Comparison of ENCODE assay signal across 8 mouse cellular contexts in the genomic region with DNA sequence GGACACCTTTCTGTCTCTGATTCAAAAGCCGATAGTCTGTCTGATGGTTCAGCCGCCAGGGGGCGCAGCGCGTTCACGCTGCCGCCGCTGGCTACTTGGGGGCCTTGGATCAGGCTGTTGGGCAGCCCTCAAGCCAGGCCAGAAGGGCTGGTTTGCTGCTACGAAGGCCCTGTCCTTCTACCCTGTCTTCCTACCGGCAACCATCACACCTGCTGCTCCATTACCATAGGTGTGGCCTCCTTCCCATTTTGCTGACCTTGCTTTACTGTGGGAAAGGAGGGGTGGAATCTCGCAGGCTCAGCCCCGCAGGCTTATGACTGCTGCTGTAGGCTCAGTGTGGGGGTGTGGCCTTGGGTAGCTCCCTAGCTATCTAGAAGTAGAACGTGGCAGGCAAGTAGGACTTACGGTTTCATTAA. TPM values are rescaled to one million over a fixed set of nuclear protein-coding genes. Genes with fewer than 3 reads are reported as not detected.
A peak's percentile ranks its signal among the peaks of the same experiment; 100 is the strongest.
DNase-seq lines count a peak whose midpoint lies in the region; ATAC-seq lines count a peak whose summit lies in the region.

No protein-coding gene starts in this region.

- no peak for ATAC-seq in midbrain, embryonic 16.5 days
- ATAC-seq in frontal cortex, adult (ENCODE audit: low TSS enrichment) = peak; percentile 51
- no peak for ATAC-seq in hindbrain, embryonic 12.5 days (ENCODE audit: low FRiP score)
- ATAC-seq in midbrain, embryonic 11.5 days (ENCODE audit: low FRiP score) = peak; percentile 40; the same call in 1 of the 2 replicates

- H3K4me2 ChIP-seq in midbrain, embryonic 16.5 days (ENCODE audit: low read length) = no peak overlapping the region
- no peak overlapping the region for H3K4me2 ChIP-seq in hindbrain, embryonic 12.5 days (replicated peaks)
- H3K4me2 ChIP-seq in midbrain, embryonic 11.5 days = no peak overlapping the region

- WGBS in midbrain, embryonic 10.5 days = 16% methylated on average over 14 of the region's 14 CpGs
- WGBS in midbrain, embryonic 16.5 days = 14% methylated on average over 14 of the region's 14 CpGs
- WGBS in hindbrain, embryonic 12.5 days = 15% methylated on average over 14 of the region's 14 CpGs
- 15% methylated on average over 14 of the region's 14 CpGs for whole genome bisulfite sequencing in limb, embryonic 10.5 days
- WGBS in midbrain, embryonic 11.5 days = 14% methylated on average over 14 of the region's 14 CpGs

- peak; percentile 81 for DNase-seq in midbrain, embryonic 10.5 days (ENCODE audit: low spot score)
- DNase-seq in cerebellum, adult 9-10 months = peak; percentile 82
- DNase-seq in limb, embryonic 10.5 days (ENCODE audit: low spot score) = peak; percentile 92
- peak; percentile 99 for DNase-seq in midbrain, embryonic 11.5 days (ENCODE audit: low spot score, missing footprints)
- DNase-seq in spleen, postnatal 4 days (ENCODE audit: low spot score in 2 of 2) = peak; percentile 74 to 93

- H3K4me1 ChIP-seq in midbrain, embryonic 10.5 days = peaks cover 40% of the 10 kb centered on the region
- peaks cover 3% of the 10 kb centered on the region; the same call in 1 of the 2 replicates for H3K4me1 ChIP-seq in midbrain, embryonic 16.5 days (ENCODE audit: control insufficient read depth, insufficient read depth, low read length)
- H3K4me1 ChIP-seq in hindbrain, embryonic 12.5 days = peaks cover 27% of the 10 kb centered on the region
- H3K4me1 ChIP-seq in limb, embryonic 10.5 days = peaks cover 46% of the 10 kb centered on the region
- H3K4me1 ChIP-seq in midbrain, embryonic 11.5 days (ENCODE audit: control insufficient read depth, insufficient read depth, low read length) = peaks cover 3% of the 10 kb centered on the region

- no peak overlapping the region for H3K9ac ChIP-seq in midbrain, embryonic 16.5 days (ENCODE audit: low read depth, low read length)
- no peak overlapping the region for H3K9ac ChIP-seq in hindbrain, embryonic 12.5 days
- H3K9ac ChIP-seq in midbrain, embryonic 11.5 days (ENCODE audit: low read length) = no peak overlapping the region

- no peak overlapping the region for H3K4me3 ChIP-seq in midbrain, embryonic 10.5 days
- no peak overlapping the region for H3K4me3 ChIP-seq in midbrain, embryonic 16.5 days (ENCODE audit: low read depth, low read length)
- no peak overlapping the region for H3K4me3 ChIP-seq in hindbrain, embryonic 12.5 days
- H3K4me3 ChIP-seq in limb, embryonic 10.5 days = 0 out of 2 replicates have a peak overlapping the region, but pooled peaks have one; percentile 9
- H3K4me3 ChIP-seq in midbrain, embryonic 11.5 days (ENCODE audit: low read depth, low read length) = no peak overlapping the region

- H3K27ac ChIP-seq in midbrain, embryonic 10.5 days (replicated peaks) = no peak overlapping the region
- no peak overlapping the region for H3K27ac ChIP-seq in midbrain, embryonic 16.5 days (ENCODE audit: low read length)
- 0 out of 2 replicates have a peak overlapping the region, but pooled peaks have one; percentile 23 for H3K27ac ChIP-seq in hindbrain, embryonic 12.5 days
- peak overlapping the region; percentile 20; the same call in 1 of the 2 replicates for H3K27ac ChIP-seq in limb, embryonic 10.5 days
- no peak overlapping the region for H3K27ac ChIP-seq in midbrain, embryonic 11.5 days (ENCODE audit: low read depth, low read length)

- no peaks in the 10 kb centered on the region for H3K9me3 ChIP-seq in midbrain, embryonic 10.5 days (replicated peaks)
- no peaks in the 10 kb centered on the region for H3K9me3 ChIP-seq in midbrain, embryonic 16.5 days (replicated peaks; ENCODE audit: control insufficient read depth, low read length, poor library complexity, severe bottlenecking)
- no peaks in the 10 kb centered on the region for H3K9me3 ChIP-seq in hindbrain, embryonic 12.5 days (replicated peaks)
- no peaks in the 10 kb centered on the region for H3K9me3 ChIP-seq in limb, embryonic 10.5 days (replicated peaks)
- no peaks in the 10 kb centered on the region for H3K9me3 ChIP-seq in midbrain, embryonic 11.5 days (ENCODE audit: control insufficient read depth, low read length)

- H3K36me3 ChIP-seq in midbrain, embryonic 10.5 days = peaks cover 24% of the 10 kb centered on the region
- H3K36me3 ChIP-seq in midbrain, embryonic 16.5 days (ENCODE audit: control insufficient read depth, insufficient read depth, low read length) = no peaks in the 10 kb centered on the region
- peaks cover 8% of the 10 kb centered on the region; the same call in 1 of the 2 replicates for H3K36me3 ChIP-seq in hindbrain, embryonic 12.5 days
- H3K36me3 ChIP-seq in limb, embryonic 10.5 days = peaks cover 35% of the 10 kb centered on the region
- no peaks in the 10 kb centered on the region for H3K36me3 ChIP-seq in midbrain, embryonic 11.5 days (ENCODE audit: control insufficient read depth, insufficient read depth, low read length)

- H3K27me3 ChIP-seq in midbrain, embryonic 10.5 days (ENCODE audit: low read depth, poor library complexity, severe bottlenecking) = peaks cover 48% of the 10 kb centered on the region
- peaks cover 23% of the 10 kb centered on the region for H3K27me3 ChIP-seq in midbrain, embryonic 16.5 days (ENCODE audit: control insufficient read depth, insufficient read depth, low read depth, low read length)
- peaks cover 38% of the 10 kb centered on the region for H3K27me3 ChIP-seq in hindbrain, embryonic 12.5 days
- H3K27me3 ChIP-seq in limb, embryonic 10.5 days (ENCODE audit: low read depth, poor library complexity, severe bottlenecking) = peaks cover 40% of the 10 kb centered on the region
- H3K27me3 ChIP-seq in midbrain, embryonic 11.5 days (ENCODE audit: control insufficient read depth, insufficient read depth, low read length) = peaks cover 28% of the 10 kb centered on the region

RNA-seq across cellular contexts. Expression of gene Galr3, which starts 3.8 kb away (rescaled TPM):
- not detected in 2 replicates for polyA plus RNA-seq in midbrain, embryonic 10.5 days (2016; fragmentation: Nextera tagmentation; extraction: Ambion mirVana)
- polyA plus RNA-seq in midbrain, embryonic 16.5 days (2015; fragmentation: Nextera tagmentation; extraction: Ambion mirVana) = not detected in 2 replicates
- not detected in 2 replicates for polyA plus RNA-seq in hindbrain, embryonic 12.5 days (2016; fragmentation: Nextera tagmentation; extraction: Ambion mirVana)
- polyA plus RNA-seq in limb, embryonic 10.5 days (2016; fragmentation: Nextera tagmentation; extraction: Ambion mirVana) = 0.13 TPM in 1 of 2 replicates, not detected in the other
- polyA plus RNA-seq in midbrain, embryonic 11.5 days (2014; fragmentation: Nextera tagmentation; extraction: Ambion mirVana) = not detected in 2 replicates

RNA-seq across cellular contexts. Expression of gene H1f0, which starts 9.7 kb away (rescaled TPM):
- 421 and 499 TPM in 2 replicates for polyA plus RNA-seq in midbrain, embryonic 10.5 days (2016; fragmentation: Nextera tagmentation; extraction: Ambion mirVana)
- 167 and 180 TPM in 2 replicates for polyA plus RNA-seq in midbrain, embryonic 16.5 days (2015; fragmentation: Nextera tagmentation; extraction: Ambion mirVana)
- polyA plus RNA-seq in hindbrain, embryonic 12.5 days (2016; fragmentation: Nextera tagmentation; extraction: Ambion mirVana) = 456 and 488 TPM in 2 replicates
- polyA plus RNA-seq in limb, embryonic 10.5 days (2016; fragmentation: Nextera tagmentation; extraction: Ambion mirVana) = 330 and 448 TPM in 2 replicates
- polyA plus RNA-seq in midbrain, embryonic 11.5 days (2014; fragmentation: Nextera tagmentation; extraction: Ambion mirVana) = 355 and 376 TPM in 2 replicates

RNA-seq across cellular contexts. Expression of gene Ankrd54, which starts 24.8 kb away (rescaled TPM):
- polyA plus RNA-seq in midbrain, embryonic 10.5 days (2016; fragmentation: Nextera tagmentation; extraction: Ambion mirVana) = 65.1 and 66.6 TPM in 2 replicates
- 54.4 and 57.8 TPM in 2 replicates for polyA plus RNA-seq in midbrain, embryonic 16.5 days (2015; fragmentation: Nextera tagmentation; extraction: Ambion mirVana)
- 56.8 and 60.3 TPM in 2 replicates for polyA plus RNA-seq in hindbrain, embryonic 12.5 days (2016; fragmentation: Nextera tagmentation; extraction: Ambion mirVana)
- polyA plus RNA-seq in limb, embryonic 10.5 days (2016; fragmentation: Nextera tagmentation; extraction: Ambion mirVana) = 73.8 and 77.9 TPM in 2 replicates
- 52.7 and 53.5 TPM in 2 replicates for polyA plus RNA-seq in midbrain, embryonic 11.5 days (2014; fragmentation: Nextera tagmentation; extraction: Ambion mirVana)

RNA-seq across cellular contexts. Expression of gene Eif3l, which starts 37.1 kb away (rescaled TPM):
- polyA plus RNA-seq in midbrain, embryonic 10.5 days (2016; fragmentation: Nextera tagmentation; extraction: Ambion mirVana) = 260 and 273 TPM in 2 replicates
- 165 TPM in 2 replicates for polyA plus RNA-seq in midbrain, embryonic 16.5 days (2015; fragmentation: Nextera tagmentation; extraction: Ambion mirVana)
- 190 and 196 TPM in 2 replicates for polyA plus RNA-seq in hindbrain, embryonic 12.5 days (2016; fragmentation: Nextera tagmentation; extraction: Ambion mirVana)
- polyA plus RNA-seq in limb, embryonic 10.5 days (2016; fragmentation: Nextera tagmentation; extraction: Ambion mirVana) = 278 and 295 TPM in 2 replicates
- polyA plus RNA-seq in midbrain, embryonic 11.5 days (2014; fragmentation: Nextera tagmentation; extraction: Ambion mirVana) = 242 and 251 TPM in 2 replicates

Comparison
In these comparisons a context has a peak if more than half of its experiments do, and no peak if none do; other contexts are left out.
1. ATAC-seq: peak in frontal cortex, adult (single experiment) and midbrain, embryonic 11.5 days (single experiment); none in midbrain, embryonic 16.5 days (single experiment) and hindbrain, embryonic 12.5 days (single experiment).
2. H3K27ac ChIP-seq: peak in hindbrain, embryonic 12.5 days (single experiment) and limb, embryonic 10.5 days (single experiment); none in midbrain, embryonic 10.5 days (single experiment), midbrain, embryonic 16.5 days (single experiment) and midbrain, embryonic 11.5 days (single experiment).
3. Peak in every context shown above with its lines, with median percentiles within 50 percentile points of each other: DNase-seq.